Mouse (Mus musculus) adrenal gland, postnatal 10 days (tissue): ENCODE data around the gene Gm8237. TPM values are rescaled to one million over a fixed set of nuclear protein-coding genes. Genes with fewer than 3 reads are reported as not detected.
"Not testable (repeated sequence)": the region's sequence is repeated elsewhere in the genome, so short reads cannot be mapped to it uniquely, and the experiment has no call there.

Experiments used
- DNase-seq: peaks from one replicate; pipeline ENCODE4 v3.0.0; 2021; ENCODE audit warnings: mixed read lengths
- long read RNA-seq, 2 experiments: library from polyadenylated mRNA; stranded (forward); transcript quantifications; one replicate each; pipeline ENCODE4 v2.0.0; 2021
- total RNA-seq, 2 experiments: library from RNA; stranded (reverse); gene quantifications; 2 replicates each; pipeline ENCODE4 v1.2.3; 2021

The Gm8237 gene
- total RNA-seq = under 1 TPM; 0.60 to 0.91 TPM
- long read RNA-seq, experiment 1, partial matches to known transcripts = 0 of 1 reads
- long read RNA-seq, experiment 1, other reads (novel, unspliced or antisense) = 1 of 1 reads
- long read RNA-seq, experiment 2 = 0 reads

DNA sequence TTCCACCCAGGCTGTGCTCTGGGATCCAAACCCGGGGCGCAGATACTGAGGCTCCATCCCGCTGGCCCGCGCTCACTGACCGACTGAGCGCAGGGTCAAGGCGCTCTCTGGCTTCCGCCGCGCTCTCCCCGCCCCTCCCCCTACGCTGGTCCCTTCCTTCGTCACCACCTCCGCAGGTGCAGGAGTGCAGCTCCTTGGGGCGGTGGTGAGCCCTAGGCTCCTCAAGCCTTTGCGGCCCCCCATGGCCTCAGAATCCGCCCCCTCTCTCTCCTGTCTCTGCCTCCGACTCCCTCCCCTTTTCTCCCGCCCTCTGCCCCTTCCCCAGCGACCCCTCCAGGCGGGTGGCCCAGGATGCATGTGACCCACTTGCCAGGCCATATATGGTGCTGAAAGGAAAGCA lies at the start of gene Gm8237:
Gm8237 (minus strand) TSS at position 142 of the 400 bp plus-strand sequence.
- DNase-seq = not testable (repeated sequence)

DNA sequence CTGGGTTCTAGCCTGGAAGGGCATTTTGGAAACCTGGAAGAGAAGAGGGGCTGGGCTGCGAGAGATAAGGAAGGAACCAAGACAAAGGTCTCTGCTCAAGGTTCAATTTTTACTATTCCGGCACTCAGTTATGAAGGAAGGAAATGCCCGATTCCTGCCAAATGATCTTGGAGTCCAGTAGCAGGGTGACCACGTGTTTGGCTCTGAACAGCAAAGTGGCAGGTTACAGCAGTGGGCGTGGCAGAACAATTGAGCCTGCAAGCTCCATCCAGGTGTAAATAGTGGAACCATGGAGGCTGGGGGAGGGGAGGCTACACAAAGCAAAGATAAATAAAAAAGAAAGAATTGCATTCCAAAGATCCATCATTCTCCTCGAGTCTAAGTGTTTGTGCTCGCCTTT lies 43.1 kb upstream of the Gm8237 start:
- not testable (repeated sequence) for DNase-seq

- not testable (repeated sequence) for DNase-seq
Observed at GRCm38 (mm10) chr14:5918330-5918942, 38.3 kb upstream of the Gm8237 start.

GRCm38 (mm10) chr14:5913701-5914100 lies 33.5 kb upstream of the Gm8237 start:
- DNase-seq = not testable (repeated sequence)

DNA sequence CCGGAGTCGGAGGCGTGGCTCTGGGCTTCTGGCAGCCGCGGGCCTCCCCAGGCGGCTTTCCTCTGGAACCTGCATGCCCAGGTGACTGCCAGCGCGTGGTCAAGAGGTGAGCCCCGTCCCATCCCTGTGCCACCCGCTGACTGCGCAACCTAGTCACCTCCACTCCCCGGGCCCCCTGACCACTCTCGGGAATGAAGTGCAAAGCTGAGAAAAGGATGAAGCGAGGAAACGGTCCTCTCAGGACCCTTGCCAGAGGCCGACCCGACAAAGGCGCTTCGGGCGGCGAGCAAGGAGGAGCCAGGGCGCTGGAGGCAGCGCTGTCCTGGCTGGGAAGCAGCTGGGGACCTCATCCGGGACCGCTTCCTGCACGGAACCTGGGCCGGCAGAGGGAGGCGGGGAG lies 391 bp downstream of the Gm8237 start:
- DNase-seq = not testable (repeated sequence)

- peak; percentile 5 for DNase-seq
Observed at GRCm38 (mm10) chr14:5879136-5879535, 1.0 kb downstream of the Gm8237 start.

- not testable (repeated sequence) for DNase-seq
Observed at GRCm38 (mm10) chr14:5855911-5856310, 24.3 kb downstream of the Gm8237 start.

- not testable (repeated sequence) for DNase-seq
Observed at GRCm38 (mm10) chr14:5830229-5830628, 50.0 kb downstream of the Gm8237 start, which contains the start of gene Gm3424. TSS of gene Gm3424 (minus strand) at chr14:5830329.

- DNase-seq = not testable (repeated sequence)
Observed at GRCm38 (mm10) chr14:5812699-5813356, 67.4 kb downstream of the Gm8237 start.

Other genes with a start within 250 kb of the Gm8237 start
- gene Gm8265, start 247.4 kb downstream of the Gm8237 start, total RNA-seq = not detected
- not detected for gene Gm9603, start 192.9 kb downstream of the Gm8237 start, total RNA-seq
- under 1 TPM in 1 of 2 experiments, not detected in 1; 0.73 TPM for gene Gm3373, start 138.8 kb downstream of the Gm8237 start, total RNA-seq
- gene Gm3383, start 72.4 kb downstream of the Gm8237 start, total RNA-seq = 1 to 10 TPM; 1.5 to 1.6 TPM
- not detected for gene Gm3424, start 50.1 kb downstream of the Gm8237 start, total RNA-seq
- under 1 TPM; 0.27 to 0.69 TPM for gene Gm3248, start 81.4 kb upstream of the Gm8237 start, total RNA-seq
- not detected for gene Gm3453, start 98.8 kb upstream of the Gm8237 start, total RNA-seq
- not detected for gene Gm6337, start 177.9 kb upstream of the Gm8237 start, total RNA-seq
- gene Gm8206, start 213.6 kb upstream of the Gm8237 start, total RNA-seq = under 1 TPM in 1 of 2 experiments, not detected in 1; 0.45 TPM
- under 1 TPM in 1 of 2 experiments, not detected in 1; 0.36 TPM for gene Gm3468, start 228.3 kb upstream of the Gm8237 start, total RNA-seq
- not detected for gene Gm3476, start 245.4 kb upstream of the Gm8237 start, total RNA-seq